Mouse (Mus musculus) heart, adult 2 months (tissue): Measurements from ENCODE around the gene Prkcg. TPM values are rescaled to one million over a fixed set of nuclear protein-coding genes. Genes with fewer than 3 reads are reported as not detected.

Source experiments
- DNase-seq, 2 experiments: peaks; one replicate each; pipeline ENCODE4 v3.0.0; 2021
- H3K27ac ChIP-seq: fragments of 200-600 bp; 2 replicates; pipeline ENCODE4 v1.8.1; 2022
- H3K27me3 ChIP-seq: fragments of 200-500 bp; 2 replicates; pipeline ENCODE4 v1.6.1; 2012; ENCODE audit warnings: mild to moderate bottlenecking, low read length, inconsistent platforms, mixed read lengths; ENCODE audit not compliant: control insufficient read depth, insufficient read depth
- H3K36me3 ChIP-seq: fragments of 200-500 bp; 2 replicates; pipeline ENCODE4 v1.6.1; 2012; ENCODE audit warnings: low read length, inconsistent platforms; ENCODE audit not compliant: control insufficient read depth, insufficient read depth
- H3K4me1 ChIP-seq: fragments of 200-500 bp; 2 replicates; pipeline ENCODE4 v1.6.1; 2011; ENCODE audit warnings: low read length; ENCODE audit not compliant: control insufficient read depth, insufficient read depth
- H3K4me3 ChIP-seq: fragments of 200-600 bp; 2 replicates; pipeline ENCODE4 v1.8.1; 2022
- H3K79me2 ChIP-seq: fragments of 200-500 bp; replicated peaks from 2 replicates; pipeline ENCODE4 v1.6.1; 2012; ENCODE audit warnings: mild to moderate bottlenecking, inconsistent platforms, low read length, moderate library complexity, mixed read lengths; ENCODE audit not compliant: control insufficient read depth, insufficient read depth
- H3K9ac ChIP-seq: fragments of 200-500 bp; 2 replicates; pipeline ENCODE4 v1.6.1; 2012; ENCODE audit warnings: low read depth, mild to moderate bottlenecking, control low read depth, inconsistent platforms, low read length, mixed read lengths
- CTCF ChIP-seq: fragments of 200-600 bp; IDR thresholded peaks from 2 replicates; pipeline ENCODE4 v1.8.1; 2022; ENCODE audit warnings: antibody characterized with exemption, mild to moderate bottlenecking, moderate library complexity
- EP300 ChIP-seq: fragments of 200-500 bp; IDR thresholded peaks from 2 replicates; pipeline ENCODE4 v1.6.1; 2011; ENCODE audit warnings: low read depth, low read length, control low read depth; ENCODE audit not compliant: insufficient read depth
- POLR2A ChIP-seq: fragments of 200-500 bp; IDR thresholded peaks from 2 replicates; pipeline ENCODE4 v1.6.1; 2011; ENCODE audit warnings: mild to moderate bottlenecking, low read depth, low read length, control low read depth; ENCODE audit not compliant: insufficient read depth
- WGBS: fragments of 180-500 bp; shearing (Covaris S2); methylation state at CpG from one replicate; pipeline ENCODE4 v1.1.7; 2018; 5-methylcytosine and 5-hydroxymethylcytosine counted together
- intact Hi-C: fragments of 180-260 bp; cut with DNase I; formaldehyde crosslinking; loops from one replicate; pipeline ENCODE4 v1.15.1; 2025
- polyA plus RNA-seq: library from polyadenylated mRNA; depleted of rRNA; stranded (reverse); fragments of >200 nt; gene quantifications from 2 replicates; pipeline ENCODE4 v1.2.3, GENCODE M21; 2012
- total RNA-seq, 2 experiments: library from RNA; stranded (reverse); gene quantifications; 2 replicates each; pipeline ENCODE4 v1.2.3; 2021

Gene Prkcg
- total and polyA plus RNA-seq, 3 experiments, result 0.89 to 4.5 (median 3.0) TPM

DNA sequence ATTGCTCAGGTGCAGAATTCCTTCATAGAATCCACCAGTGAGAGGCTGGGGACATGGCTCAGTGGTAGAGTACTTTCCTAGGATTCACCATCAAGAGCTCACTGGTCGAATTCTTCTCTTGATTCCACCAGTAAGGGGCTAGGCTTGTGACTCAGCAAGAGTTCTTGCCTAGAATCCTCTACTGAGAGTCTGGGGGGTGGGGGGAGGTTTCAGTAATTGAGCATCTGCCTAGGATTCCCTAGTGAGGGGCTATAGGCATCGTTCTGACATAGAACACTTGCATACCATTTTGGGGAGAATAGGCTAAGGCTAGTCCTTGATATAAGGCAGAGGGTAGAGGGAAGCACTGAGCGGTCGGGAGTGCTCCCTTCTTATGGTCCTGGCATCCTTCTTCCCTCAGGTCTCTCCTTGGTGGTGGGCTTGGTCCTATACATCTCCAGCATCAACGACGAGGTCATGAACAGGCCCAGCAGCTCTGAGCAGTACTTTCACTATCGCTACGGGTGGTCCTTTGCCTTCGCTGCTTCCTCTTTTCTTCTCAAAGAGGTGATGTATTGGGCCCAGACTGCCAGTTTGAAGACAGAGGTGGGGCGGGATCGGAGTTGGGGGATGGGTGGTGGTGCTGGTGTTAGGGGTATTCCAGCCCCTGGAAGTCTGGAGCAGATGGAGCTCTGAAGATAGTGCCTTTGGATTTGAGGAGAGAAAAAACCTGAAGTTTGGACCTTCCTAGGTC, 76.7 kb downstream of the Prkcg start:
- no peak for DNase-seq
- TF ChIP-seq CTCF (no peak), EP300 (no peak), POLR2A (no peak)
- Histone ChIP-seq H3K27ac (no peak overlapping the region), H3K9ac (no peak overlapping the region), H3K79me2 (no peaks in the 10 kb centered on the region), H3K4me1 (no peaks in the 10 kb centered on the region), H3K27me3 (peaks cover 9% of the 10 kb centered on the region), H3K36me3 (no peaks in the 10 kb centered on the region), H3K4me3 (no peak overlapping the region)
- intact Hi-C loops, result no loop called here
- 36% methylated on average over 11 of the region's 11 CpGs for WGBS

DNA sequence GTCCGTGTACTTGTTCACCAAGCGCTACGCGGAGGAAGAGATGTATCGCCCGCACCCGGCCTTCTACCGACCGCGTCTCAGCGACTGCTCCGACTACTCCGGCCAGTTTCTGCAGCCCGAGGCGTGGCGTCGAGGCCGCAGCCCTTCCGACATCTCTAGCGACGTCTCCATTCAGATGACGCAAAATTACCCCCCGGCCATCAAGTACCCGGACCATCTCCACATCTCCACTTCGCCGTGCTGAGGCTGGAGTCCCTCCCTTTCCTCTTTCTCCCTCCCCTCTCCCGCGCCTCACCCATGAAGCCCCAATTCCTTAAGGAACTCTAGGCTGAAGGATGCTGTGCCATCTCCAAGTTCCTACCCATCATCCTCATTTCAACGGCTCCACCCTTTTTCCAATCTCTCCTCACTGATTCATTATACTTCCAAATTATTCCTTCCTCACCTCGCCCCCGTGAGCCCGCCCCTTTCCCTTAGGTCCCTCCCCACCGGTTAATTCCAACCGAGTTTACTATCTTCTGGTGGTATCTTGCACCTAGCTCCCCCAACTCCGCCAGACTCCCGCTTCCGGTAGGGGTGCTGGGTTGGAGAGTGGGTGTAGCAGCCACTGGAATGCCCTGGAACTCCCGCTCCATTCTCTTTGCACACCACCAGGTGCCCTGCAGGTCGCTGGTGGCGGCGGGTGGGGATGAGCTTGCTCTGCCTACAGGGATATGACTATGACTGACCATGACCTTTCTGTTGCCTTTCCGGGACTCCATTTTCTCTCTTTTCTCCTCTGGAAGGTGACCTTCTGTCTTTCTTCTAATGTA, 77.9 kb downstream of the Prkcg start:
- DNase-seq, result no peak
- peaks cover 9% of the 10 kb centered on the region for H3K27me3 ChIP-seq
- TF ChIP-seq EP300, result no peak
- no peak for TF ChIP-seq POLR2A
- no peak for TF ChIP-seq CTCF
- H3K27ac ChIP-seq, result no peak overlapping the region
- H3K9ac ChIP-seq, result no peak overlapping the region
- no peaks in the 10 kb centered on the region for H3K4me1 ChIP-seq
- intact Hi-C loops, result no loop called here
- no peaks in the 10 kb centered on the region for H3K36me3 ChIP-seq
- 17% methylated on average over 42 of the region's 42 CpGs for WGBS
- H3K79me2 ChIP-seq, result no peaks in the 10 kb centered on the region
- H3K4me3 ChIP-seq, result no peak overlapping the region

GRCm38 (mm10) chr7:3367569-3367968, 78.6 kb downstream of the Prkcg start:
- TF ChIP-seq EP300, result no peak
- no peak for TF ChIP-seq POLR2A
- TF ChIP-seq CTCF, result no peak
- intact Hi-C loops, result no loop called here
- peaks cover 9% of the 10 kb centered on the region for H3K27me3 ChIP-seq
- no peaks in the 10 kb centered on the region for H3K79me2 ChIP-seq
- no peaks in the 10 kb centered on the region for H3K36me3 ChIP-seq
- H3K9ac ChIP-seq, result no peak overlapping the region
- DNase-seq, result no peak
- no peaks in the 10 kb centered on the region for H3K4me1 ChIP-seq
- 10% methylated on average over 11 of the region's 11 CpGs for WGBS
- no peak overlapping the region for H3K4me3 ChIP-seq
- H3K27ac ChIP-seq, result no peak overlapping the region

GRCm38 (mm10) chr7:3368311-3368710, 79.3 kb downstream of the Prkcg start:
- intact Hi-C loops, result no loop called here
- no peaks in the 10 kb centered on the region for H3K36me3 ChIP-seq
- no peak for TF ChIP-seq EP300
- no peak for TF ChIP-seq CTCF
- no peak for TF ChIP-seq POLR2A
- peaks cover 9% of the 10 kb centered on the region for H3K27me3 ChIP-seq
- 31% methylated on average over 12 of the region's 12 CpGs for WGBS
- no peak for DNase-seq
- no peaks in the 10 kb centered on the region for H3K4me1 ChIP-seq
- no peak overlapping the region for H3K27ac ChIP-seq
- no peak overlapping the region for H3K4me3 ChIP-seq
- H3K79me2 ChIP-seq, result no peaks in the 10 kb centered on the region
- no peak overlapping the region for H3K9ac ChIP-seq

DNA sequence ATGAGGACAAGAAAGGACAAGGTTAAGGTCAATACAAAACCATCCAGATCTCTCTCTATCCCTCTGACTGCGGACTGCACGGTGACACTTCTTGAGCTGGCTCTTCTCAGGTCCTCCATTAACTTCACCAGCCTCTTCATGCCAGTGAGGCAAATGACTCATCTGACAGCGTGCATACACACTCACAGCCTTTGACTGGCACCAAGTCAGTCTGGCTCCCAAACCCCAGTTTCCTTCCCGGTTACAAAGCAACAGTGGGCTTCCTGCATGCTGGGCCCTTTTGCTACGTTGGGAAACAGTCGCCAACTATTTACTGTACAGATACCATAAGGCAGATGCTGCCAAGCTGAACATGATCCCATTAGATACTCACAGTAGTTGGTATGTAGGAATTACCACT, 80.2 kb downstream of the Prkcg start:
- intact Hi-C loops, result no loop called here
- H3K27ac ChIP-seq, result no peak overlapping the region
- 52% methylated on average over 6 of the region's 6 CpGs for WGBS
- no peaks in the 10 kb centered on the region for H3K4me1 ChIP-seq
- peaks cover 9% of the 10 kb centered on the region for H3K27me3 ChIP-seq
- H3K9ac ChIP-seq, result no peak overlapping the region
- no peaks in the 10 kb centered on the region for H3K79me2 ChIP-seq
- H3K4me3 ChIP-seq, result no peak overlapping the region
- no peak for DNase-seq
- no peaks in the 10 kb centered on the region for H3K36me3 ChIP-seq
- no peak for TF ChIP-seq CTCF
- no peak for TF ChIP-seq POLR2A
- TF ChIP-seq EP300, result no peak

DNA sequence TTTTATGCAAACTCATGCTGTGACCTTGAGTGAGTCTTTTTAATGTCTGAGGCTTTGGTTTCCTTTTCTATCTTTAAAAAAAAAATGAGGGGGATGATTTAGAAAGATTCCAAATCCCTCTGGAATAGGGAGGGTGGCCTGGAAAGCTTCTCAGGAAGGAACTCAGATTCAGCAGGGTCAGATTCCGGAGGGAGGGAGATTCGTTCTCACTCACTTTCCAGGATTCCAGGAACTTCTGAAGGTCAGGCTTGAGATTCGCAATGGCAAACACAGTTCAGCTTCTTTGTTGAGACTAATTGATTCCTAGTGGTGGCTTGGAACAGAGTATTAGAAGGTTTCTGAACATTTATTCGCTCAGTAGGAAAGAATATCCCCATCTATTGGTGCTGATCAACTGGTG, 81.4 kb downstream of the Prkcg start:
- Histone ChIP-seq H3K27me3 (peaks cover 9% of the 10 kb centered on the region), H3K36me3 (no peaks in the 10 kb centered on the region), H3K9ac (no peak overlapping the region), H3K27ac (no peak overlapping the region), H3K4me1 (no peaks in the 10 kb centered on the region), H3K79me2 (no peaks in the 10 kb centered on the region), H3K4me3 (no peak overlapping the region)
- WGBS, result 36% methylated on average over 4 of the region's 4 CpGs
- no peak for TF ChIP-seq CTCF
- TF ChIP-seq EP300, result no peak
- TF ChIP-seq POLR2A, result no peak
- no peak for DNase-seq
- intact Hi-C loops, result no loop called here
